Mouse (Mus musculus) thymus, postnatal 4 days (tissue): ENCODE data around the gene Mknk2.

Source experiments
- DNase-seq: peaks from one replicate; pipeline ENCODE4 v3.0.0; 2021

Gene Mknk2

DNA sequence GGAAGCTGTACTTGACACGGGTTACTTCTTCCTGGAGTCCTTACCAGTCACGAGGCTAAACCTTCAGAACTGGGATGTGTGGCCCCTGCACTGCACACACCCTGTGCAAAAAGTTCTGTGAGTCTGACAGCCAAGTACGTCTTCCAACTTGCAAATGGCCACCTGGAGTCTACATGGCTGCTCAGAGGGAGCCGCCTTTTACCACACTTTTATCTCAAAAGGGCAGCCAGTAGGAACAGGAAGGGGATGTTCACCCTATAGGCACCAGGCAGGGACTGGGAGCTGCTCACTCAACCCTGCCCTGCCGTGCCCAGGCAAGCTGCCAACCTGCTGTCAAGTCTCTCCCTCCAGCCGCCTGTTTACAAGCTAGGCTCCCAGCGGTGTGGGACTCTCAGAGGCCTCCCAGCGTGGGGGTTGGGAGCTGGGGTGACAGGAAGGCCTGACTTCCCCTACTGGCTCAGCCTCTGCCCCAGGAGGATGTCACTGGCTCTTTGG lies at the start of gene Mknk2:
TSS of gene Mknk2 (minus strand) at position 171 of the 495 bp plus-strand sequence.
- peak; percentile 91 for DNase-seq

DNA sequence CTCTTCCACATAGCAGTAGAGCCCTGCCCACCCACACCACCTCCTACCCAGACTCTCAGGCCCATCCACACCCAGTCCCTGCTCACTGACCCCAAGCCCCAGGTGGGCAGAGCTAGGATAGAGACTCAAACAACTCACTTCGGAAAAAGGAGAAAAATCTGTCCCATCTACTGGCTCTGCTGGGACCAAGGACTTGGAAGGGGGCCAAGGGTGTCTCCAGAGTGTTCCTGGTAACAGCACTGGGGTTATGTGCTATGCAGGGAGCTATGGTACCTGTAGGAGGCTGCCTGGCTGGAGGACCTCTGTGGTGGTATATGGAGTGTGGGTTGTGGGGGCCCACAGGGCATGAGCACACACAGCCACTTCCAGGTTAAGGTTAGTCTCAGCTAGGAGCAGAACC lies 39.4 kb upstream of the Mknk2 start:
- DNase-seq, result no peak

DNA sequence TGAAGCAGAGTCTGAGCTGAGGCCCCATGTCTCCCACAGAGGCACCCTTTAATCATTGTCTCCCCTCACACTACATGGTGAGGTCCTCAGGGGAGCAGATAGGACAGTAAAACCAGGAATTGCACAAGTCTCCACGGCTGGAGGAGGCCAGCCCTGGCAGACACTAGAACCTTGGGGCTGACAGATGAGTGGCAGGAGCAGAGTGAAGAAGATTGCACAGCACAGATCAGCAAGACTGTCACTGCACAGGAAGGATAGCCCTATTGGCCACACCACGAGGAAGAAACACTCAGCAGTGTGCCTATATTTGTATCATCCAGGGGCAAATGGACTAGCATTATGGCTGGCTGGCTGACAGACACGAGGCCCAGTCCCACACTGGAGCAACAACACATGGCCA lies 32.9 kb upstream of the Mknk2 start:
- DNase-seq, result no peak

DNA sequence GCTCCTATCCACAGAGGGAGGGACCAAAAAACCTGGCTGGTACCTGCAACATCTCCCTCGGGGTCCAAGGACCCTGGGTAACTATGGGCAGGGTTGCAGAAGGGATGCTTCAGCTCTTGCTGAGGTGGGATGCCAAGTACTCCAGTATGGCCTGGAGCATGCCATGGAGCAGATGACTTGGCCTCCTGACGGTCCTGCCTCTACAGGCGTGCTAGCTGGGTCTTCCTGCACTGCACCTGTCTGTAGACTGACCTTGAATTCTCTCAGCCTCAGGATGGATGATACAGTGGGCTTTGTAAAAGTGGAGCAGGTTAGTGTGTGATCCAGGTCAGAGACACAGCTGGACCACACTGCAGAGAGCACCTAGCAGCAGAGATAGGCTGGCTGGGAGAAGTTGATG lies 27.6 kb upstream of the Mknk2 start:
- no peak for DNase-seq

DNA sequence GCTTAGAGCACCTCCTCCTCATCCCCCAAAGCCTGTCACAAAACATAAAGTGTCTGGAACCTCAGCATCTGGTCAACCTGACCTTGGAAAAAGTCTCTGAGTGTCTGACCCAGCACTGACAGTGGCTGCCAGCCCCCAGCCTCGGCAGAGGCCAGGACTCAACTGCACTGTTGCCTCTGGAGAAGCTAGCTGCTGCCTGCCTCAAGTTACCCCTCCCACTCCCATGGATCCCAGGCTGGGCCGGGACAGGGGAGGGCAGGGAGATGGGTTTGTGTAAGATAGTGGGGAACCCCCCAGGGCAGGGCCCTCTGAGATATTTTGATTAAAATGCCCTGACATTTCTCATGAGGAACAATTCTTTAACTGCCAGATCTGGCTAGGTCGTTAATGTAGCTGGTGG lies 27.1 kb upstream of the Mknk2 start:
- no peak for DNase-seq

DNA sequence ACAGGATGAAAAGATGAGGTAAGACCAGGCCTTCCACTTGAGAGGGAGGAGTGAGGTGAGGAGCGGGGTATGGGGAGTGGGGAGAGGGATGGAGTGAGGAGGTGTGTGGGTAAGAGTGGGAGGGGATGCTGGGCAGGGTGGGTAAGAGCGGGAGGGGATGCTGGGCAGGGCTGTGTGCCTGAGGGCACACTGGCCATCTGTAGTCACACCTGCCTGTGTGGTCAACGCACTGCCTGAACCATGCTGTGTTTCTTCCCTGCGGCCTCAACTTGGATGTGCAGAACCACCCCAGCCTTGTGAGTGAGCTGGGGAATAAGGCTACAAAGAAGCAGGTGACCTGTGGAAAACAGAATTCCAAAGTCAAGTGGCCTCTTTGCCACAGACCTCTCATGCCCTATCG lies 26.5 kb upstream of the Mknk2 start:
- no peak for DNase-seq

DNA sequence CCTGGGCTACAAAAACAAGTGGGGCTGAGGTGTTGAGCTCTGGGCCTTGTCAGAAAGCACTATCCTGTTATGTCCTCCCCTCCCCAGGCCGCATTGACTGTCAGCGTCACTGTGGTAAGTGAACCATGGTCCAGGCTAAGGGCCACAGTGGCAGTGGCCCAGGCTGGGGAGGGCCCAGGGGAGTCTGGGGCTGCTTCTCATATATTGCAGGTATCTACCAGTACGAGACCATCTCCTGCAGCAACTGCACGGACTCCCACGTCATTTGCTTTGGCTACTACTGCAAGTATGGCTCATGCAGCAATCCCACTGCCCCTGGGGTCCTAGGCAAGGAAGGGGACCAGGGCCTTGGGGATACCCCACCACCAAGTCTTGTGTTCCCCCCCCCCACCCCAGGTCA lies 25.7 kb upstream of the Mknk2 start:
- DNase-seq, result no peak

DNA sequence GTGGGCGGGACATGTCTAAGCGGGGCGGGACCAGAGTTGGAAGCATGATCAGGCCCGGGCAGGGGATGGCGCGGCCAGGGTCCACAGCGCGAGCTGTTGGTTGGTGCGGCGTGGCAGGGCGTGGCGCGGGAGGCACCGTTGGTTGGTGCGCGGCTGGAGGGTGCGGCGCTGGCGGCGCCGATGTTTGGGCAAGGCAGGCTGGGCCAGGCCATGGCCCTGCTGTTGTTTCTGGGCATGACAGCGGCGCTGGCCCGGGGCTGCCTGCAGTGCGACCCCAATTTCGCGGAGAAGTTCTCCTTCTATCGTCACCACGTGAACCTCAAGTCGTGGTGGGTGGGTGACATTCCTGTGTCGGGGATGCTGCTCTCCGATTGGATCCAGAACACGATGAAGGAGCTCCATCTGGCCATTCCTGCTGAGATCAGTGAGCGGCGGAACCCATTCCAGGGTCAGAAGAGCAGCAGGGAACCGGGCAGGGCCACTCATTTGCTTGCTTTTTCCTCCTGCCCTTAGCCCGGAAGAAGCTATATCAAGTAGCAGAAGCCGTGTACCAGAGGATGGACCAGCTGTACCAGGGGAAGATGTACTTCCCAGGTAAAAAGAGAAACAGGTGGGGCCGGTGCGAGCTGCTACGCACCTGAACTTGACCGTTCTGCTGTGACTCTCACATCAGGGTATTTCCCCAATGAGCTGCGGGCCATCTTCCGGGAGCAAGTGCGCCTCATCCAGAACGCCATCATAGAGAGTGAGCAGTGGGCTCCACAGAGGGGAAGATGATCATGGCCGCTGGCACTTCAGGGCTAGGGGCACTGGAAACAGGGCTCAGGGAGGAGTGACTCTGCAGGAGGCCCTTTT lies 24.9 kb upstream of the Mknk2 start:
- DNase-seq, result peak; percentile 91

DNA sequence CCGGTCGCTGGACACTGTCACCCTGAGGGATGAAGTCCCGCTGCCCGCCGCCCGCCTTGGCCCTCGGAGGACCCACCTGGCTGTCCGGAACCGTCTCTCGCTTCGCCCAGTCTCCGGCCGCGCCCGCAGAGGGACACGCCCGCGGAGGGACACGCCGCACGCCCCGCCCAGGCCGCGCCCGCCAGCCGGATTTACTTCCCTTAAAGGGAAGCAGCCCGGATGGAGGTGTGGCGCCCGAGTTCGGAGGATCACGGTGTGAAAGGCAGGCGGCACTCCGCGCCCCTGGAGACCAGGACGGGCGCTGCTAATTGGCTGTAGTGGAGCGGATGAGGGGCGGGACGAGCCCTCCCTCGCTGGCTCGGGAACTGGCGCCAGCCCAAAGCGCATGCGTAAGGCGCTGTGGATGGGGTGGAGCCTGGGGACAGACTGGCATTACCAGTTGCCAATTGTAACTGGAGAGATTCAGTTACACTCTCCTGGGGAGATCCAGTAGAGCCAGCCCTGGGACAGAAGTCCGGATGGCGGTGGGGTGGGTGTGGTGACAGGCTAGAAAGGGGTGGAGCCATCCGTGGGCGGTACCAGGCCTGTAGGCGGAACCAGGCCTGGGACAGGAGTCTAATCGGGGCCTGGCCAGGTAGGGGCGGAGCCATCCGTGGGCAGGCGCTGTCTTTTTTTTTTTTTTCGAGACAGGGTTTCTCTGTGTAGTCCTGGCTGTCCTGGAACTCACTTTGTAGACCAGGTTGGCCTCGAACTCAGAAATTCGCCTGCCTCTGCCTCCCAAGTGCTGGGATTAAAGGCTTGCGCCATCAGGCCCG lies 24.0 kb upstream of the Mknk2 start, which contains the start of the genes Mob3a and Izumo4:
TSS of gene Mob3a (minus strand) at position 257 of the 815 bp plus-strand sequence.
TSS of gene Izumo4 (plus strand) at position 464 of the 815 bp plus-strand sequence.
- peak; percentile 98 for DNase-seq

DNA sequence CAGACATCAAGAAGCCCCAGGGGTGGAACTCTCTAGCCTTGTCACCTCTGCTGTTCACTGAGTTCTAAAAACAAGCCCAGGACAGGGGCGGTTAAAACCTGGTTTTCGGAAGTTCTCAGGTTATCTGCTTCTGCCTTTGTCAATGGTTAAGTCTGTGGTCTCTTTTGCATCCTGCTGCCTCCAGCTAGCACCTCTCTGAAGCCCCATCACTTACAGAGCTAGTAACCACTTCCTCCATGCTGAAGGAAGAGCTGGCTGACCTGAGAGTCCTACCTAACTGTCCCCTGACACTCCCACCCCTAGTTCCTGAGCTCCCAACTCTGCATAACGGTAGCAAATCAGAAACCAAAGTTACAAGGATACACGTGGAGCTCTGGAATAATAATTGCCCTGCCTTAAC lies 22.8 kb upstream of the Mknk2 start:
- DNase-seq, result peak; percentile 59

DNA sequence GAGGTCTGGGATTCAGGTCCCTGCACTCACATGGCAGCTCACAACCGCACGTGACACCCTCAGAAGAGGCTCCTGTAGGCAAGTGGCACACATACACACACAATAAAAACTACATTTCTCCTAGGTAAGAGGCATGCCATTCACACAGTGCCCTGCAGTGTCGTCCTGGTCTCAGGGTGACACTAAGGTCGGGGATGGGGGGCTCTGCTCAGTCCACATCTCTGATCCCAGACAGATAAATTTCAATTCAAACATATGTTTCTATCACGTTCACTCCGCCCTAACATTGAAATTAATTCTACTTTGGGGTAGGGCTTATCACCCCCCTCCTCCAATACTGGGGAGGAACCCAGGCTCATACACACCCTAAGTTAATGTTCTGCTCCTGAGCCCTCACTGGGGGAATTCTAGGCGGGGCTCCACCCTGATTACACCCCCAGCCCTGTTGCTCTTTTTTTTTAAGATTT lies 22.2 kb upstream of the Mknk2 start:
- DNase-seq, result peak; percentile 40

DNA sequence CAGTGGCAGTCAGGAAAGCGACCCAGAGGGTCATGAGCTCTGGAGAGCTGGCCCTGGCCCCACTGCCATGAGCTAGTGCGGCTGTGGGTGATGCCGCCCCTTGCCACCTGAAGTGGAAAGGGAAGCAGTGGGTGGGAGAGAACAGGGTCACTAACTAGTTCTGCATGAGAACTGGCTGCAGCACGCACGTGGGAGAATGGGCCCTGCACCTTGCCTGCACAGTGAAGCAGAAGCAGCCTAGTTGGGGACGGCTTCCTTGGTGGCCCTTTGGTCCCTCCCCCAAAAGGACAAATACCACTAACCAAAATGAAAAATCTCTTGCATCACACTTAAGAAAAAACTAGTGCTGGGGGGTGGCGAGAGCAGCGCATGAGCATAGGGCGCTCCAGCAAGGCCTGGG lies 20.7 kb upstream of the Mknk2 start:
- DNase-seq, result peak; percentile 41

DNA sequence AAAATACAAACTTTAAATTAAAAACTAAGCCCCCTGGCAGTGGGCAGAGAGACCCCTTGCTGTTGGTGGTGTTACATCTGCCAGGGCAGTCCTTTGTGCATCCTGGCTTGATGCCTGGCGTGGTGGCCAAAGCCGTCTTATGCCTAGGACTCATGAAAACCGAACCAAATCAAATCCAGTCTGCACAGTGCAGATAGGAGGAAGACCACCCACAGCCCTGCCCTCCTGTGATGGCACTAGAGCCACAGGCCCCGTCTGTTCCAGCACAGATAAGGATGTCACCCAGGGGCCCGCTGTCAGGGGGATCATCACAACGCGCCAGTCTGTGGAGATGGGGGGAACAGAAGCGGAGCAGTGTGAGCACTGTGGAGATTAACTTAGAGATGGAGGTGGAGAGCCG lies 19.9 kb upstream of the Mknk2 start:
- DNase-seq, result peak; percentile 54

DNA sequence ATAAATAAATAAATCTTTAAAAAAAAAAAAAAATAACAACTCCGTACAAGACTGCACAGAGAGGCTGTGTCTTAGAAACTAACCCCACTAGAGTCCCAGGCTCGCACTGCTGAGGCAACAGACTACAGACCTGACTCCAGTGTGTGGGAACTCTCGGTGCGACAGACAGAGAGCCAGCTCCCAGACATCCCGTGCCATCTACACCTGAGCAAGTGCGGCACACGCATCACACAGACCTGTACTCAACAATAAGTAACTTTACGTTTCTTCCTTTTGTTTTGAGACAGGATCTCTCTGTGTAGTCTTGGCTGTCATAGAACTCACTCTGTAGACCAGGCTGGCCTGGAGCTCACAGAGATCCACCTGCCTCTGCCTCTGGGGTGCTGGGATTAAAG lies 19.5 kb upstream of the Mknk2 start:
- DNase-seq, result peak; percentile 45

DNA sequence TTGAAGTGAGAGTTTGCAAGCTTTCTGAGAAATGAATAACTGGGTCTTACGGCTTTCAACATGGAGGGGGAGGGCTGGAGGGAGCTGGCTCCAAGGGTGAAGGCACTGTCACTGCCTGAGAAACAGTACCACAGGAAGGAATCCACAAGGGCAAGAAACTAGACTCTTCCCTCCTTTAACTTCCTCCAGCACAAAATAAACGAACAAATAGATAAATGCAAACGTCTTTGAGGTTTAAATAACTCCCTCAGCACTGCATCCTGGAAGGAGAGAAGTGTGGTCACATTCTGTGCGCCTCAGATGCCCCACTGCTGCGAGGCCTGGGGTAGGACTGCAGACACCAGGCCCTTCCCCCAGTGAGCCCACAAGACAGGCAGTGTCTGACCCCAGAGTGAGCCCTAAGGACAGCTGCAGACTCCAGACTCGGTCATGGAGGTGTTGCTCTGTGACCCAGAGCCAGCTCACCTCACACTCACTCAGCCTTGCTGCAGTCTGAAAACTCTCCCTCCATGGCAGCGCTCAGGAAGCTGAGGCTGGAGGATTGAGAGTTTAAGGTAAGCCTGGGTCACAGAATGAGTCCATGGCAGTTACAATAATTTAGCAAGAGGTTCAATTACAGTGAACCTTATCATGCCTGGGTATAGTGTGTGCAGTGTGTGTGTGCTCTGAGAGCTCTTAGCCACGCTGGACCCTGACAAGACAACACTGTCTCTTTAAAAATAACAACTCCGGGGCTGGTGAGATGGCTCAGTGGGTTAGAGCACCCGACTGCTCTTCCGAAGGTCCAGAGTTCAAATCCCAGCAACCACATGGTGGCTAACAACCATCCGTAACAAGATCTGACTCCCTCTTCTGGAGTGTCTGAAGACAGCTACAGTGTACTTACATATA lies 18.8 kb upstream of the Mknk2 start:
- peak; percentile 56 for DNase-seq

DNA sequence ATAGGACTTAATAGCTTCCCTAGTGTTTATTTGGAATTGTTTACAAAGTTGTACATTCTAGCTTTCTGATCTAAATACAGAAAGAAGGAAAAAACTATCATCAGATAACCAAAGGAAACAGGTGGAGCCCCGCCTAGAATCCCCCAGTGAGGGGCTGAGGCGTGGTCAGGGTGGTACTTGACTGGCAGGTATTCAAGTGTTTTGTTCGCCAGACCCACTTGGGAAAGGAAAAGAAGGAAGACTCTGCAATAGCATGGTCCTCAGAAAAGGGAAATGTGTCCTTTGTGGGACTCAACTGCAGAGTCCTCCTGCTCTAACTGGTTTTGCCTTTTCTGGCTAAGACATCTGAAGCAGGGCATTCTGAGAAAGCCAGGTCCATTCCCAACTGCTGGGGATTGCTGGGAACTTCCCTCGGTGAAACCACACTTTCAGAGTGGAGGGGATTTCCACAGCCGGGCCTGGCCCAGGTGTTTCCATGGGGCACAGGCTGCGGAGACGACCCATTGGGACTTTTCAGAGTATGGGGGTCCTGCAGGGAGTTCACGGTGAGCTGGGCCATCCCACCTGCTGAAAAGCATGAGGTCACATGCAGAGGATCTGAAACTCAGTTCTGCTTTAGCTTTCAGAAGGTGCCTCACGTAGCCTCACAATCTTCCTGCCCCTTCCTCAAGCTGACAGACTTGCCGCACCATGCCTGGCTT lies 18.0 kb upstream of the Mknk2 start:
- DNase-seq, result peak; percentile 61

DNA sequence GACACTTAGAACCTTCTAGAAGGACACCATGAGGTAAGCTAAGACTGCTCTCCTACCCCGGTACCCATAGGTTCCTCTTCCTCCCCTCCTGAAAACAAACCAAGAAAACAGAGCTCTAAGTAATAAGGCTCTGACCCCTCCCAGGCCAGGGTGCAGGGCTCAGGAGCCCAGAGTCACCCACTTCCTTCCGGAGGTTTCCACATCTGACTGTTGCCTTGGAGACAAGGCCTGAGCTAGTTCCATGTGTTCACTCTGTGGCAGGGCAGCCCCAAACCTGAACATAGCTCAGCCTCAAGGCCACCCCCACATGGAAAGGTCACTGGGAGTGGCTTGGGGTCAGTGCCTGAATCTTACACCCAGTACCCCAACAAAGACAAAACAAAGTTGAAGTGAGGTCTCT lies 17.3 kb upstream of the Mknk2 start:
- peak; percentile 77 for DNase-seq

DNA sequence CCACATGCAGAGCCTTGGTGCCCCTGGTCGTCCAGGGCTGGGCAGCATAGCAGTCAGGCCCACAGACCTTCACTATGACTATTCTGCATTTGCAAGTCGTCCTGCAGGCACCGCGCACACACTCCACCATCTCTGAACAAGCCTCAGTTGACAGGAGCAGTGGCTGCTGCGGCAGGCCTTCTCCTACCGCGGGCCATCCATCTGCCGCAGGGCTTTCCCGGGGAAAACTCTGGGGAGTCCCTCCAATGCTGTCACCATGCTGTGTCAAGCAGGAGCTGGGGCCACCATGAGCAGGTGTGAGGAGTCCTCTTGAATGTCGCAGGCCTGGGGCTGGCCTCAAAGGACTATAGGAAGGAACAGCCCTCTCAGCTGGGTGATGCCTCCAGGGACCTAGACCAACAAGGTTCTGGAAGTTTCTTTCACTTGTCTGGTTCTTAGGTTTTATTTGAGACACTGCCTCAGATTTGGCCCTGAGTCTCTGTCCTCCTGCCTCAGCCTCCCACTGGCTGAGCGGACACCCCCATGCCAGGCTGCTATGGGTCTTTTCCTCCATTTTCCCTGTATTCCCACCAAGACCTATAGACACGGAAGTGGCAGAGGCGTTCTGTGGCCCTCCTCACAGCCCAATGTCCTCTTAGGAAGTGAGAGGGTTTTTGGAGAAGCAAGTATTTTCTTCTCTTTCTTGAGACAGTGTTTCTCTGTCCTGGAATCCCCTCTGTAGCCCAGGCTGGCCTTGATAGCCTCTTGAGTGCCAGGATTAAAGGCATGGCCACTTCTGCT lies 16.4 kb upstream of the Mknk2 start:
- peak; percentile 55 for DNase-seq

DNA sequence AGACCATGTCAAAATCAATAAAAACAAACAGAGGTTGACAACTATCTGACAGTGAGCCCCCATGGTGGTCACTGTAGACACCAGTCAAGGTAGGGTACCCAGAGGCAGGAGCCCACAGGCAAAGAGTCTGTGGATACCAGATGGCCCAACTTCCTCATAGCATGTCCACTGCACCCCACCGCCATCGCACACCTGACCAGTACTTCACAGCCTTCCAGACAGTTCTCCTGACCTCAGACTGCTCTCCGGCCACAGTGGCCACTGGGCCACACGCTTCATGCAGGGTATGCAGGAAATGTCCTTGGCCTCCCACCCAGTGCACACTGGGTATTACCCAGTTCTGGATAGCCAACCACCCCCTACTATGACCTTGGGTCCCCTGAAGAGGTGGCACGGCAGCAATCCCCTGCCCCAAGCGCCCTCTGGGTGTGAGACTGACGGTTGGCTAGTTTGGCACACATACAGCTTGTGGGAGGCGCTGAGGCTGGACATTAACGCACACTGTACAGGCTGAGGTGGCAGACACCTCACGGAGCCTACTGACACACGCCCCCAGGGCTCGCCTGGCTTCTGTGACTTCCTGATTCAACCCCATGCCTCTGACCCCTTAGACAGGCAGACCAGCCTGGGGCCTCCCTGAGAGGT lies 15.6 kb upstream of the Mknk2 start:
- DNase-seq, result peak; percentile 47
